Mouse (Mus musculus): ENCODE data around the gene Cers6.

- TF ChIP-seq CTCF (IDR thresholded peaks at IDR 0.05; ENCODE audit: borderline replicate concordance, insufficient read depth, low read length) (peak; percentile 71; the same call in 1 of the 2 replicates), POLR2A (IDR thresholded peaks at IDR 0.05; ENCODE audit: low read depth, low read length) (no peak)
Observed at GRCm38 (mm10) chr2:69043431-69044118, 182.3 kb downstream of the Cers6 start.
